Mouse (Mus musculus): ENCODE results near the gene Adgrg3.
A peak's percentile ranks its signal among the peaks of the same experiment; 100 is the strongest.

Gene Adgrg3

DNA sequence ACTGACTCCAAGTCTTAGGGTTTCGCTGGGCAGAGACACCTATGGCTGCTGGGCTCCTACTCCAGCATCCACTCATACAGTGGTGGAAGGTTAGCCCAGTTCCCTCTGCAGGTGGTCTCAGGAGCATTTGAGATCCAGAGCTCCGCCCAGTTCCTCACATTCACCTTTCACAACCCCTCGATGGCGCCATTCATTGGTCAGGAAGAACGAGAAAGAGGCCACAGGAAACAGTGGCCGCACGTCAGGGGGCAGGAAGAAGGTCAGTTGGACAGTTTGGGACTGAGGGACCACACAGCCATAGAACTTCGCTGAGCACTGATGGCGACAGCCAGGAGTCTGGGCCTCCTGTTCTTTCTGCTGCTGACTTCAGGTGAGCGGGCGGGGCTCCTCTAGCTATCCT lies at the start of gene Adgrg3:
Adgrg3 (plus strand) TSS at position 242 of the 400 bp plus-strand sequence.
- peak; percentile 12 for DNase-seq

DNA sequence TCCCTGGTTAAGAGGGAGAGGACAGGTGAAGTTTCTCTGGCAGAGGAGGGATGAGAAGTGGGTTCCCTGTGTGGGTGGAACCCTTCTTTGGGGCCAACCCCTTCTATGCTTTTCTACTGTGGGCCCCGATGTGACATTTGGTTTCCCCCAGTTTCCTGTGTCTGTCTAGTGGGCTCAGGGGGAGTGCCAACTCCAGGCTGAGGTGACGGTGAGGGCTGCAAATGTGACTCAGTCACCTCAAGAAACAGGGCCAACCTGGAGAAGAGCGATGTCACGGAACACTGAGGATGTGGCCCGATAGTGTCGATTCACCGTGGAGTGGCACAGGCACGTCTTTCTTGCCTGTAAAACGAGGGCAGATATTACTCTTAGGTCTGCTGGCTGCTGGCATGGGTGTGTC lies 44.2 kb upstream of the Adgrg3 start:
- no peak for DNase-seq

DNA sequence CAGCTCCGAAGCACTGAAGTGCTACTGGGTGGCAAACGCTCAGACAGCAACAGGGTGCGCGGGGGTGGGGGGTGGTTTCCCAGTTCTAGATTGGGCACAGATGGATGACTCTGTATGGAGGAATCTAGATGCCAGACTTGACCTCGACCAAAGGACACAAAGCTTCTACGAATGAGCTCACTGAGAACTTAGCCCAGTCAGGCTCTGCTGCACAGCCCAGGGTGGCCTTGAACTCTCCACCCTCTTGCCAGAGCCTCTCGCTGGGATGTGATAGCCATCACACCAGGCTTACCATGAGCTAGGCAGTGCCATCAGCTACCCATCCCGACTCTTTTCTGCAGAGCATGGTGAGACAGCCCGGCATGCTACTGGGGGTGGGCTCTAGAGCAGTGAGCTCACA lies 43.7 kb upstream of the Adgrg3 start:
- peak; percentile 37 for DNase-seq

DNA sequence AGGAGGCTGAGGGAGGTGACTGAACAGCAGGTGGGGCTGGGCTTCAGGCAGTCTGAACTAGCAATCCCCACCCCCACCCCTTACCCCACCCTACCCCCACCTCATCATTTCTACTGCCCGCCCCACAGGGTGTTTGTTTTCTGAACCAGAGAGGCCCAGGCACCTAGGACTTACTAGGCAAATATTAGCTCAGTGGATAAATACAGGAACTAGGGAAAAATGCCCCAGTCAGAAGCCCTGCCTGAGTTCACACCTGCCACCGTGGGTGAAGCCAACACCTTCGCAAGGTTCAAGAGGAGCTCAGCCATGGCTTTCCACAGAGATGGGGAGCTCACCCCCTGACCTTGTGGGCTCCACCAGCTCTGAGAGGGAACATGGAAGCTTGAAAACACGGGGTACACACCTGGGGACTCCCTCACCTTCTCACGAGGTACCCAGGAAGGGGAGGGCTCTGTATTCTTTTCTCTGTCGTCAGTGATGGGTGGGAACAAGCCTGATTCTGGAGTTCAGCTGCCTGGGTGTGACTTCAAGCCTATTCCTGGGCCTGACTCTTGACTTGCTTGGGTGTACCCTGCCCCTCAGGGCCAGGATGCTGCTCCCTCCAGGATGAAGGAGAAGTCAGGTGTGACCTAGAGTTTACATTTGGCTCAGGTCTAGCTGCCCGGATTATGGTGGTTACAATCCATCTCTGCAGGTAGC lies 42.9 kb upstream of the Adgrg3 start, which contains the start of gene Adgrg1:
Adgrg1 (plus strand) TSS at position 285 of the 699 bp plus-strand sequence.
- DNase-seq: peak; percentile 66

DNA sequence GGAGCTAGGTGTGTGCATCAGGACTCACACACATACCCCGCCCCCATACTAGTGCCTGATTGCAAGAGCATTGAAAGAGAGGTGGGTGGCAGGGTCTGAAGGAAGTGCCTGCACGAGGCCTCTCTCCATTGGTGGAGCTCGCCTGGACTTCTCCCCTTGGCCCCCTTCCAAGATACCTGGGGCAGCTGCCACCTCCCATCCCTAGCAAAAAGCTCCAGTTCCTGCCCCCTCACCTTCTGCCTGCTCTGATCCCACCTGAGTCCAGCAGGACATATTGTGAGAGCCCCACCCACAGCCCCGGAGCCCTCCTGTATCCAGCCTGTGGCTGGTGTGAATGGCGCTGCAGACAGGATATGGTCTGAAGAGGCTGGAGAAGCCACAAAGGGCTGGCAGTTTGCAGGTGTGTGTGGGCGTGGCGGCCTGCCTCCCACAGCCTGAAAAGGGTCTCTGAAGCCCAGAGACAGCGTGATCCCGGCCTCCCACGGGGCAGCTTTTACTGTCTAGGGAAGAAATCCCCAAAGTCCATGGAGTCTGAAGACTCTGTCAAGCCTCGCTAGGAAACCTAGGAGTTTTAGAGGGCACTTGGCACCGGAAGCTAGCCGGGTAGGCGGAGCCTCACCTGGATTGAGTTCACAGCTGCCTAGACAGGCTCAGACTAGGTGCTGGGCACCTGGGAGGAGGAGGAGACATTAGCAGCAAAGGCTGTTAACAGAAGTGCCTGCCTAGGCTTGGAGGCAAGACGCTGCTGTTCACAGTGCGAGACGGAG lies 40.7 kb upstream of the Adgrg3 start:
- peak; percentile 88 for DNase-seq

DNA sequence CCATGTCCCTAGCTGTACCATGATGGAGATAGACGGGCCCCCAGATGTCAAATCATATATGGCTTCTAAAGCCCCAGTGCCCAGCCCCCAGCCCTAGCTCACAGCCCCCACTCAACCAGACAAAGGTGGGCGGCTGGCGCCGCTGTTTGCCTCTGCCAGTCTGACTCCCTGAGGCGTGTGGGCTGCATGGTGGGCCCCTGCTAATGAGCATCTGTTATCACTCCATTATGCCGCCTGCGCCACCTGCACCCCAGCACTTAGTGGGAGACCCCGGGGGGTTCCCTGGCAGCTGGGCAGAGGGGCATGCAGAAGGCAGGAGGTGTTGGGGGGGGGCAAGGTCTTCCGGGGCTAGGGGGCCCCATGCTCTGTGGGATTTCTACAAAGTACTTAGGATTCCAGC lies 39.4 kb upstream of the Adgrg3 start:
- DNase-seq: peak; percentile 26

DNA sequence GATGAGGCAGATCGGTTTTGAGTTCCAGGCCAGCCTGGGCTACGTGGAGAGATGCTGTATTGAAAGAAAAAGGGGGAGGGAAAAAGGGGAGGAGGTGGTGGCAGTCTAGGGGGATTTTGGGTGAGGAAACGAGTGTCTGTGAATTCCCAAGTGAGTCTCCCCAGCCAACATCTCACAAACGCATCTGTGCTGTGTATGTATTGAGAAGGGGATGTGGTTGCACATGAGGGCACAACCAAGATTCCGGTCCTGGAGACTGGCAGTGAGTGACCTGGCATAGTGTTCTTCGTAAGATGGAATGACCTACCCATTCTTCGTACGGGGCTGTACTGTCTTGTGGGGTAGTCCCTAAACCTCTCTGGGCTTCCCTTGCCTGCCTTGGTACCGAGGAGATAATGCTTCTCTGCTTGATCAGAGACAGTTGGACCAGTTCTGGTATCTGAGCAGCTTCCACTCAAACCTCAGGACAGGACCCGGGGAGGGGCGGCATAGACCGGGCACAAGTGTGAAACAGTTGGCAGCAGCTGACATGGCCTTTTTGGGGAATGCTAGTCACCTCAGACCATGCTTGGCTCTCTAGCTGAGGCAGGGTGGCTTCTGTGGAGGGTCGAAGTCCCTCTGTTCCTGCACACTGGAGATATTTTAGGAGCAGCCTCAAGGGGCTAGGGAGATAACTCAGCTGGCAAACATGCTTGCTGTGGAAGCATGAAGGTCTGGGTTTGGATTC lies 38.7 kb upstream of the Adgrg3 start:
- DNase-seq: peak; percentile 18

DNA sequence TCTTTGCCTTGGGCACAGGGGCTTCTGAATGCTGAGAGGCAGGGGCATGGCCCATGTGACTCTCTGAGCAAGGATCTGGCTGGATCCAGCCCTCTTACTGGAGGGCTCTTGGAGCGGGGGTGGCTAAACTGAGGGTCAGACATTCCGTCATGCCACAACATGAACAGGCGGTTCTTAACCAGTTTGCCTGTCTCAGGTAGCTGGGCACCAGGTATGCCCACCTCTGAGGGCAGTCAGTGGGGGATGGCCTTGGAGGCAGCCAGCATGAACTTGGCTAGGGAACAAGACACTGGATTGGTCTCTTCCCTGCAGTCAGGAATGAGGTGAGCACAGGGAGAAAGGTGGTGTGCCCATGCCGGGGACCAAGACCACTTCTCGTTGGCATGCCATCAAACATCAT lies 37.3 kb upstream of the Adgrg3 start:
- peak; percentile 83 for DNase-seq

DNA sequence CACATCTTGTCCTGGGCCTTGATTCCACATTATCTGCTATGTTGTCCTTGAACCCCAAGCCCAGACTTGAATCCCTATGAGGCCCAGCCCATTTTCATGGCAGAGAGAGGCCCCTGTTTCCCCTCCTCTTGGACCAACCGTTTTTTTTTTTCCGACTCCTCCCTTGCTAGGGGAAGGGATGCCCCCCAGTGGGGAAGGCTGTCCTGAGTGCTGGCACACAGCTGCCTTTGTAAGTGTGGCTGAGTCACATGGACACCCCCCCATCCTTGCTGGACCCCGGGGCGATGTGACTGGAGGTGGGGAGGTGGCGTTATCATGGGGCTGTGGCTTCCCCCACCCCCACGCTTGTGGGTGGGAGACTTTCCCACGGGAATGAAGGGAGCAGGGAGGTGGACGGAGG lies 36.5 kb upstream of the Adgrg3 start:
- DNase-seq: no peak

DNA sequence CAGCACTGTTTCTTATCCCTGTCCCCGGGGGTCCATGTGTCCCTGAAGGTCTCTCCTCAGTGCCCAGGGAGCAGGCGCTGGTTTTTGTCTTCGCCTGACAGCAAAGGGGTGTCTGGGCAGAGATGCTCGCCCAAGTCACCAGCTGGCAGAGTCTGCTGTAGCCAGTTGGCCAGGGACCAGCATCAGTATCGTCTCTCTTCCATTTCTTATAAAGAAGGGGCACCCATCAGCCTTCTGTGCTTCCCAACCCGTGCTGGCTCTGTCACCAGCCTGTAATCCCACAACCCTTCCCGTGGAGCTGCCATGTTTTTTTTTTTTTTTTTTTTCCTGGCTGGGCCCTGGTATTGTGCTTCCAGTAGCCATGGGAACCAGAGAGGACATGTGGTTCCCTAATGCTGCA lies 35.6 kb upstream of the Adgrg3 start:
- DNase-seq: no peak

DNA sequence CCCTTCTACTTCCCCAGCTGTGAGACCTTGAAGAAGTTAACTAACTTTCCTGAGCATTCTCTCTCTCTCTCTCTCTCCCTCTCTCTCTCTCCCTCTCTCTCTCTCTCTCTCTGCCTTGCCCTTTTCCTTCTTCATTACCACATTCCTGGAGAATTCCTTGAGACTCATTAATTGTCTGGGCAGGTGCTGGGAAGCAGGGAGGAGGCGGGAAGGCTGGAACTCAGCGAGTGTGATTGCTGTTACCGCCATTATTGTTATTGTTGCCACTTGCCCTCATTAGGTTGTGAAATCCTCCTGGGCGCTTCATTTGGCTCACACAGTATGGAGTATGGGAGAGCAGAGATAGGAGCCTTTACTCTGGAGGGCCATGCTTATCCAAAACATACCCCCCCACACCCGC lies 34.3 kb upstream of the Adgrg3 start:
- peak; percentile 23 for DNase-seq

DNA sequence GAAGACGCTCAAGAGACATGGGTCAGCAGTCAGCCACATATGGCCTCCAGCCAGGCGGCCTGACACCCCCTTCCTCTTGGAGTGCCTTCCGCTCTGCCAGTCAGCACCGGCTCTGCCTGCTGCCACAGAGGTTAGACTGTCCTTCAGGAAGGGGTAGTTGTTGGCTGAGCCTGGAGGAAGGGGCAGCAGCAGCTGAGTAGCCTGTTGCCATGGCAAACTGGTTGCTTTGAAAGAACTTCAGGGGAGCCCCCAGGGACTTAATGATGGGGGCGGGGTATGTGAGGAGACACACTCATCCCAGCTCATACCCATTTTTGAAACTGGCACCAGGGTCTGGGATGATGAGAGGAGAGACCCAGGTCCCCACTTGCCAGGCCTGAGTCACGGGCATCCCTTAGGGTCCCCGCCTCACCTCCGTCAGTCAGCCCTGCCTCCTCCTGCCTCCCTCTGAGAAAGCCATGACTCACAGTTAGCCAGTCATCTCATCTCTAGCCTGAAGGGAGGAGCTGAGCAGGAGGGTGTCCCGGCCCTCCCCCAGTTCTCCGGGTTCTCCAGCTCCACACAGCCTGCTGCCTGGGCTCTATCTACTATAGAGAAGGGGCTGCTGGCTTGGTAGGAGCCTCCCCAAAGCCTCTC lies 33.5 kb upstream of the Adgrg3 start:
- DNase-seq: peak; percentile 91

DNA sequence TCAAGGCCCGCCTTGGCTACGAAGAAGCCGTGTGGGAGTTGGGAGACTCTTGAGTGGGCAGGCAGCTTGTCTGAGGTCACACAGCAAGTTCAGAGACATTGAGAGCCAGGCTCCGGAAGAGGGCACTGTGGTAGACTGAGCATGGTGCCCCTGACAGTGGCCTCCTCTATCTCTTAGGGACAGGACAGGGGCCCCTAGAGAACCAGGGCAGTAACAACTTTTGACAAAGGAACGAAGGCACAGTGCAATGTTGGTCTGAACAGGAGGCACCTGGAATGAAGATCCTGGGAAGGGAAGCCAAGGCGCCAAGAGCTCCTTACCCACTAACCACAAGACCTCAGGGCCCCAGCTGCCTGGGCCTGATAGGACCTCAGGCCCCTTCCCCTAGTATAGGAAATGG lies 32.5 kb upstream of the Adgrg3 start:
- no peak for DNase-seq

DNA sequence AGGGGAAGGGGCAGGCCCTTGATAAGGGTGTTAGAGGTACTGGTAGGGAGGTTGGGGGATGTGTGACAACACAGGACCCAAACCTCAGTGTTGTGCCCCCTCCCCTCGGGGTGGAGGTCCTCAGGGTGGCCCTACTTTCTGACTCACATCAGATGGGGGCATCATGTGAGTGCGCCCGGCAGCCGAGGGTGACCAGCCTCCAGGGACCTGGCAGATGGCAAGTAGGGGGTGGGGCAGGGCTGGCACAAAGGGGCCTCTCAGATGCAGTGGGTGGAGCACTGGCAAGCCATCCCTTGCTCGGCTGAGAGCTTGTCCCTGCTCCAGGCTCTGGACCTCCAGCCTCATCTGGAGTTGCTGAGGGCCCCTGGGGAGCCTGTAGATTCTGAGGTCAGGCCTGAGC lies 30.8 kb upstream of the Adgrg3 start:
- DNase-seq: no peak

DNA sequence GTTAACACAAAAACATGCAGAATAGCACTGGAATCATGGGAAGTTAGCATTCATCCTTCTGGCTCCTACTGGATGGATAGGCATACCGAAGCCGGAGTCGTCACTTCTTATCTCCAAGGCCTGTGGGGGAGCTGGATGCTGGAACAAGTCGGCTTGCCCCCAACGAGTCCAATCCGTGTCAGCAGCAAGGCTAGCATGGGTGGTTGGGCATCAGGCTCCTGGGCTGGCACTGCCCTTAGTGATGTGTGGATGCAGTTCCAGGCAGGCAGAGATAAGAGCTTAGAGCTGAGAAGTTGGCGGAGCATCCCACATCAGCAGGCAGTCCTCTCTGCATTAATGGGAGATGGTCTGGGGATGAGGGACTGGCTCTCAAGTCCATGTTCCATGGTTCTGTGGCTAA lies 29.9 kb upstream of the Adgrg3 start:
- DNase-seq: no peak

DNA sequence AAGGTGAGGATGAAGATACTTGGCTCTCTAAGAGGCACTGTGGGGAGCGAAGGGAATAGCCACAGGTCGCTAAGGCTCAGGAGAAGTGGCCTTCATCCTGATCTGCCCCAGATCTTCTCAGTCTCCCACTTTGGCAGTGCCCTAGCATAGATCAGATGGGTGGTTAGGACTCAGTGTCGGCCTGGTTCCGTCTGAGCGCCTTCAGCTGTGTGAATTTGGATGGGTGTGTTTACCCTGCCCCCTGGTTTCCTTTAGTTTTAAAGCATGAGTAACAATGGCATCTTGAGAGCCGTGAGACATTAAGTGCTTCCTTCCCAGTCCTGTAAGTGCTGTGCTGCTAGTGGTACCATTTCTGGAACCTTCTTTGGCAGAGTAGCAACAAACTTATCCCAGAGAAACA lies 28.9 kb upstream of the Adgrg3 start:
- no peak for DNase-seq

DNA sequence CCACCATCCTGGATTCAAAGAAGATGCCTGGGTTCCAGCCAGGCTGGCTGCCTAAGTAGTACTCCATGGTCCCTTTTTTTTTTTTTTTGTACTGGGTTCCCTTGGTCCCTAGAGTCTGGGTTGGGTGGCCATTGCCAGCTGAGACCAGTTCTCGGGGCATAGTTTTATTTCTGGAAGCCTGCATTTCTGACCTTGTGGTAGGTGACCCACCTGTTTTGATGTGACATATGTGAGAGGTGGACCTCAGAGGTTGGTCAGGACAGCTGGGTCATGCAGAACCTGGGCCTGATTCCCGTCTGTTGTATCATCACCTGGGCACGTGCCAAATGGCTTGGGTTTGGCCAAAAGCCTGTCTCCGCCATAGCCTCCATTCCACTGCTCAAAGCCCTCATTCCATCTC lies 27.8 kb upstream of the Adgrg3 start:
- DNase-seq: no peak

DNA sequence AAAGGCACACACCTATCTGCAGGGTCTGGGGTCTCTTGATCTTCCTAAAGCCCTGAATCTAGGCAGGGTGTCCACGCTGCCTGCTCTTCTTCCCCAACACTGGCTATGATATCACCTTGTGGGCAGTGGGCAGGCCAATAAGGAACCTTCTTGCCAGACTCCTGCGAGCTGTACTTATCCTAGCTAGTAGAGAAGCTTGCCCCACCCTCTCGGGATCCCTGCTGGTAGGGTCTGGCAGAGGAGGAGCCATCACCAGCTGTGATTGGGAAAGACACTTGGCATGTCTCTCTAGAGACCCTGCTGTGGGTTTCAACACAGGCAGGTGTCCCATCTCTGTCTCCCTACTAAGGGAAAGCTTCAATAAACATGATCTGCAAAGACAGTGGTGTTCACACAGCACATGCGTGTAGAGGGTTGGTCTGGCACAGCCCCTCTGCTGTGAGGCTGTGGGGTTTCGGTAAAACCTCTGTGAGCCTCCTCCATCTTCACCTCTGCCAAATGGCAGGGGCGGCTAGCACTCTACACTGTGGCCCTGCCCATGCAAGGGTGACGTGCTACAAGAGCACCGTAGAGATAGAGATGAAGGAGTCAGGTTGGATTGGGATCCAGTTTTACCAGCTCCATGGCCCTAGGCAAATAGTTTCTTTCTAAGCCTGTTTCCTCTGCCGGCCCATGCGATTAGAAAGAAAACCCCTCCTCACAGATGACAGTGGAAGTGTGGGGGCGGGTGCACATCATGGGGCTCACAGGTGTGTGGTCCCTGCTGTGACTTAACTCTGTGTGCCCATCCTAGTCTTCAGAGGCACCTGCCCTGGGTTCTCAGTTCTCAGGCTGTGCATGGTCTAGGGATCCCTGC lies 26.7 kb upstream of the Adgrg3 start:
- DNase-seq: no peak

DNA sequence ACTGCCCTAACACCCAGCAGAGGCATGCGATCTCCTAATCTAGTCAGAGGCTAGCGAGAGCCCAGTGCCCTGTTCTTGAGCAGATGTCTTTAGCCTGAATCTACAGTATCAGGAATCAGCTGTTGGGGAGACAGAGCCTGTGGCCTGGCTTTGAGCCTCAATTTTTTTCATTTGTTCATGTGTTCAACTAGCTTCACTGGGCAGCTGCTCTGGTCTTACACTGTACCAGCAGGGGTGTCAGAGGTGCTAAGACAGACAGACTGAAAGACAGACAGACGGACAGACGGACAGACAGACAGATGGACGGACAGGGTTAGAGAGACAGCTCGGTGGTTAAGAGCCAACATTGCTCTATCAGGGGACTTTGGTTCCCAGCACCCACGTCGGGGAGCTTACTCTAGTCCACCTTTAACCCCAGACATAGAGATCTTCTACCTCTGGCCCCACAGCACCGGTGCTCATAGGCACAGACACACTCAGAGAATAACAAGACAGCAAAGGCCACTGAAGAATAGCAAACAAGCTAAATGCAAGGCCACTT lies 26.0 kb upstream of the Adgrg3 start:
- DNase-seq: no peak

DNA sequence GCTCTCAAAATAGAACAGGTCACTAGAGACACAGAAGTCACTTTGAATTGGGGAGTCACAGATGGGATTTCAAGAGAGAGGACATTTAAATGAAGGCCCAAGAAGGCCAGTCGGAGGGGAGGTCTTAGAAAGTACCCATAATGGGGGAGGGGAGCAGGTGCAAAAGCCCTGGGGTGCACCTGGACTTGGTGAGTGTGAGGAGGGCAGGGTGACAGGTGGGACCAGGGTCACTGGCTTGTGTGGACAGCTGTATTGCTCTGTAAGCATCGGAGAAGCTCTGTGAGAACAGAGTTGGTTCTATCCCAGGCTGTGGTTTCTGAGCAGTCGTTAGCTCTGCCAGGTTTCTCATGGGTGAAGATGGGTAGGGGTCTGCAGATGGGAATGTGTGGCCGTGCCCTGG lies 25.5 kb upstream of the Adgrg3 start:
- DNase-seq: no peak

DNA sequence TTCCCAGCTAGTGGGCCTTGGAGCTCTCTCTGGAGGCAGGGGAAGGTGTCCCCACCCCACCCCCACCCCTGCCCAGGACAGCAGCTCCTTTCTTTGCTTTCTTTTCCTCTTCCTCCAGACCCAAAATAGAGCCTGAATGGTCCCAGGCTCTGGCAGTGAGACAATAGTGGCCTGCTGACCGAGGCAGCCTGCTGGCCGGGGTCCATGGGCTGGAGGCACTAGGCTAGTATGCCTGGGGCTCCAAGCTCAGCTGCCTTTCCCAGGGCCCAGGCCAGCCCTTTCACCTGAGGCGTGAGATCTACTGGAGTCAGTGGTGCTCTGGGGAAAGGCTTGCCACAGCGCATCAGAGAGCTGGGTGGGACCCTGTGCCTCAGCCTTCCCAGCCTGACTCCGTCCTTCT lies 25.0 kb upstream of the Adgrg3 start:
- DNase-seq: peak; percentile 81

Measured in kidney, postnatal 10 days (tissue).